Mouse (Mus musculus): ENCODE measurements around the gene Mthfr.

Mthfr gene

DNA sequence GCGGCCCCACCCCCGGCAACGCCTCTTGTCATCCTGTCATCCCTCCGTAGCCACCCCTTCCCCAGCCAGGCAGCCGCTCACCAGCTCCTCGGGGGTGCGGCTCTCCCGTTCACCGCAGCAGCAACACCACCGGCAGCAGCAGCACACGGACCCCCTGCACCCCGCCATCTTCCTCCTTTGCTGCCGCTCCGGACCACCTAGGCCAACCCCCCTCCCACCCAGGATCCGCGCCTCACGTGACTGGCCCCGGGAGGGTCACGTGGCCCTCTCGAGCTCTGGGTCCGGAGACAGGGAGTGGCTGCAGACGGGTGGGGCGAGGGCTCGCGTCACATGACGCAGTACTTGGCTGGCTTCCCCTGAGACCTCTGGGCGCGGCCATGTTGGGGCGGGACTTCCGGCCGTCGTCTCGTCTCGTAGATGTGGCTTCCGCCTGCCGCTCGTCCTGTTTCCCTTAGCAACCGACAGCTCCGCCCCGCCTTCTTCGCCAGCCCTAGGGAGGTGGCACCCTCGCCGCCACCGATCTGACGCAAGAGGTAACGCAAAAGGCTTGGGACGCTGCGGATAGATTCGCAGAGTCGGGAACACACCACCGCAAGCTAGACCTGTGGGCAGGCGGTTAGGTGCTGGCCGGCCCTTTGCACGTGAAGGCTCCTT, at the start of gene Mthfr, which contains the start of gene Clcn6:
Mthfr (plus strand) TSS at position 478 of the 654 bp plus-strand sequence.
Clcn6 (minus strand) TSS at position 222 of the 654 bp plus-strand sequence.
- in situ Hi-C loops (cut with MboI; ENCODE audit: low sequenced_read_pairs): no loop called here

DNA sequence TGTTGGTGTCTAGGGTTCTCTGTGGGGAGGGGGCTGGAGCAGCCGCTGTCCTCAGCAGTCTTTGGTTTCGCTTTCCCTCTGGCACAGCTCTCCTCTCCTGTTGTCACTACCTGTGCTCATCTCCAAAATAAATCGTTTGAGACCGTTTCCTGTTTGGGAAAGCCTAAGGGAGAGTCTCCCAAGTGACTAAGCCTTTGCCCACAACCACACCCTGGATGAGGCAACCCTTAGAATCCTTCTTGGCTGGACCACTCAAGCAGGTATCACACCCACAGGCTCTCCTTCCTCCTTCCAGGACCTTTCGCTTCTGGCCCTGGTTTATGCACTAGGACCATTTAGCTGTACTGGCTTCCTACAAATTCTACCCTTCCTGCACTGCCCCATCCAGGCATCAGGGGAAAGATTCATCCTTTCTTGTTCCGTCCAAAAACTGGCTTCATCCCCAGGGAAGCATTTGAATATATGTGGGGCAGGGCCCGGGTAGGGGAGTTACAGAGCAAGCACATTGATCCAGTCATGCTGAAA, 45.2 kb upstream of the Mthfr start:
- in situ Hi-C loops (cut with MboI; ENCODE audit: low sequenced_read_pairs): no loop called here

DNA sequence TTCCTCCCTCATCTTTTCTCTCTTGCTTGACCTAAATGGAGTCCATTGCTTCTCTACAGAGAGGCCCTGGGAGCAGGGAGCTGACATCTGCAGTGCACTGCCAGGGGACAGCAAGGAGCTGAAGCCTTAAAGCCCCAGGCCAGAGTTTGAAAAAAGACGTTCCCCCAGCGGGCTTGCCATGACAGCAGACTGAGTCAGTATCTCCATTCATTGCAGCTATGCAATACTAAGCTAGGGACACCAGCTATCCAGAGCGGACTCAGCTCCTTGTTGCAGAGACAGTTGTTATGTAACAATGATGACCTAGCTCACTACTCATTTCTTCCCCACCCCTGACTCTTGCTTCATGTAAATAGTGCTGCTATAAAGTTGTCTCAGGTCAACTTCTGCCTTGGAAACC, 43.6 kb upstream of the Mthfr start:
- in situ Hi-C loops (cut with MboI; ENCODE audit: low sequenced_read_pairs): no loop called here

DNA sequence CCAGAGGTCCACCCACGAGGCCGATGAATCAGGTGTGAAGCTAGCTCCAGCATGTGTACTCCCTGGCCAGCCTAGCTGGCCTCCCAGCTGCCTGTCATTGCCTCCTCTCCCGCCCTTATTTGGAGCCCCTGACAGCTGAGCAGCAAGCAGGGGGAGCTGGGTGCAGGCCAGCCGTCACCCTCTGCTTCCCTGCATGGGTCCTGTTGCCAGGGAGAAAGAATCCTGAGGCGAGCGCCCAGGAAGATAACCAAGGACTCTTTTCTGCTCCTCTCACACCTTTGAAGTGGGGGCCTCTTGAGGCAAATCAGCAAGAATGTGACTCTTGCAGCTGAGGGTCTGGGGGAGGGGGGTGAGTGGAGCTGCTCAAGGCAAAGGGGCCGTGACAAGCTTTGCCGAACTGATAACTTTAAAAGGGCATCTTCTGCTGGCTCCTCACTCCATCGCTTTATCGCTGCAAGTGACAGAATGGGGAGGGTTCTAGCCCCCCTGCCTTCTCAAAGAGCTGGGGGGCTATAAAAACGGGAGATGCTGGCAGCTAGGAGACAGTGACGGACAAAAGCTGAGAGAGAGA, 38.6 kb upstream of the Mthfr start, which contains the start of gene Nppa:
Nppa (plus strand) TSS at position 521 of the 571 bp plus-strand sequence.
- in situ Hi-C loops (cut with MboI; ENCODE audit: low sequenced_read_pairs): loop anchor here (5.0 kb wide), 1 partner anchor 38 kb away; no protein-coding TSS in a partner anchor

DNA sequence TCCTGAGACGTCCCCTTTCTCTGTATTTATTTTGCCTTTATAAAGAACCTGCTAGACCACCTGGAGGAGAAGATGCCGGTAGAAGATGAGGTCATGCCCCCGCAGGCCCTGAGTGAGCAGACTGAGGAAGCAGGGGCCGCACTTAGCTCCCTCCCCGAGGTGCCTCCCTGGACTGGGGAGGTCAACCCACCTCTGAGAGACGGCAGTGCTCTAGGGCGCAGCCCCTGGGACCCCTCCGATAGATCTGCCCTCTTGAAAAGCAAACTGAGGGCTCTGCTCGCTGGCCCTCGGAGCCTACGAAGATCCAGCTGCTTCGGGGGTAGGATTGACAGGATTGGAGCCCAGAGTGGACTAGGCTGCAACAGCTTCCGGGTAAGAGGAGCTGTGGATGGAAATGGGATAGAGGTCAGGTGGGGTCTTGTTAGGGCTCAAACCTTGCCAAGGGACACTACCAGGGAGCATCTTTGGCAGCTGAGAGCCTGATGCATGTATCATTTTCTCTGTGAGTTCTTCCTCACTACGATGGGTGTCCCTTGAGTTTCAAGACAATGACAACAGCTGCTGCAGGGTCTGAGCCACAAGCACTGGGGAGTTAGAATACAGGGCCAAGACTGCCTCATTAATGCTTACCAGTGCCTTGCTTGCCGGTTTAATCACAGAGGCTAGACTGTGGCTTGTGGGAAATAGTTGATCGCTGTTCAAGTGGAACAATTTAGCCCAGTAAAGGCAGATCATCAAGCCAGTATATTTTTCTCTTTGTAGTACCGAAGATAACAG, 37.7 kb upstream of the Mthfr start:
- in situ Hi-C loops (cut with MboI; ENCODE audit: low sequenced_read_pairs): loop anchor here (5.0 kb wide), 1 partner anchor 39 kb away; no protein-coding TSS in a partner anchor

DNA sequence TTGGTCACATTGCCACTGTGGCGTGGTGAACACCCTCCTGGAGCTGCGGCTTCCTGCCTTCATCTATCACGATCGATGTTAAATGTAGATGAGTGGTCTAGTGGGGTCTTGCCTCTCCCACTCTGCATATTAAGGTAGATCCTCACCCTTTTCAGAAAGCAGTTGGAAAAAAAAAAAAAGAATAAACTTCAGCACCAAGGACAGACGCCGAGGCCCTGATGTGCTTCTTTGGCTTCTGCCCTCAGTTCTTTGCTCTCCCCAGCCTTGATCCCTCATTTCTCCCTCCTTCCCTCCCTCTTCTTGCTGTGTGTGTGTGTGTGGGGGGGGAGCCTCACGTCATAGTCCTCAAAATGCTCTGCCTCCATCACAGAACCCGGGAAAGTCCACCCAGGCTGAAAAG, 37.0 kb upstream of the Mthfr start:
- in situ Hi-C loops (cut with MboI; ENCODE audit: low sequenced_read_pairs): loop anchor here (5.0 kb wide), 1 partner anchor 40 kb away; no protein-coding TSS in a partner anchor

DNA sequence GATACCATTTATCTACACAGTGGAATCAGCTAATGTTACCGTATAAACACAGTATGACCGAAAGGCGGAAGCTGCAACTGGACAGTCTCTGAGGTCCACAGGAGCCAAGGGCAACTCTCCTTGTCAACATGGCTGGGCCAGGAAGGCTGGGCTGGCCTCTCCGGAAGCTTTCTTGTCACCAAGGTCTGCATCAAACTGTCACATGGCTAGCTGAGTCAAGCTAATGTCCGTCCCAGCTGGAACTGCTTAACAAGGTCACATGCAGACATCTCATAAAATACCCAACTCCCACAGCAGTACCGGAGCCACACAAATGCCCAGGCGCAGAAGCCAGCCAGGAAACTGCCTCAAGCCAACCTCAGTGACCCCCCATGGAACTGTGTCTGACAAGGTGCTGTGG, 34.5 kb upstream of the Mthfr start:
- in situ Hi-C loops (cut with MboI; ENCODE audit: low sequenced_read_pairs): loop anchor here (5.0 kb wide), 1 partner anchor 42 kb away; no protein-coding TSS in a partner anchor

DNA sequence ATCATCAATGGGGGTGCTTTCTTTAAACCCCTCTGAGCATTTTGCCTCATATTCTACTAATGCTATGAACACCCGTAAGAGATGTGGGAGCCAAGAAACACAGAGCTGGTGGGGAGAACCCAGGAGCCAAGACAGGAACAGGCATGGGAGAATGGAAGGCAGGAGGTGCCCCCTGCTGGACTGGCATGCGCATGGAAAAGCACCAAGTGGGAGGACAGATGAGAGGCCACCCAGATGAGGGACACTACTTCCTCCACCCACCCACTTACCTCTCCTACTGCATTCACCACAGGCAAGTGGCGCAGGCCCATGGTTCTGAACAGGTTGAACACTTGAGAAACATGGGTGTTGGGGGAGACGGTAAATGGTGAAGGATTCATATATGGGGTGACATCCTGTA, 30.5 kb upstream of the Mthfr start:
- in situ Hi-C loops (cut with MboI; ENCODE audit: low sequenced_read_pairs): no loop called here

DNA sequence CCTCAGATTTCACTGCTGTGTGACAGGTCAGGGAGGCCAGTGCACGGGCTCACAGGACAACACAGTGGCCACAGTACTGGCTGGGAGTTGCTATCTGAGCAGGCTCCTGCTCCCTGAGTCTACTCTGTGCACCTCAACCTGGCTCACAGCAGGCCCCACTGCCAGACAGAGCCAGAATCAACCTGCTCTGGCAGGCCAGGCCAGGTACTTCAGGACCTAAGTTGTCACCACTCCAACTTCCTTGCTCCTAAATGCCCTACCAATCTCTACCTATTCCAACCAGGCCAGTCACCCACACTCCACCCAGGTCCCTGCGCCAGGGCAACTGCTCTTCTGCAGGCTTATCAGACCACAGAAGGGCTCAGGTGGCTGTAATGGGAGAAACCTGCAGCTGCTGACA, 29.2 kb upstream of the Mthfr start:
- in situ Hi-C loops (cut with MboI; ENCODE audit: low sequenced_read_pairs): no loop called here

DNA sequence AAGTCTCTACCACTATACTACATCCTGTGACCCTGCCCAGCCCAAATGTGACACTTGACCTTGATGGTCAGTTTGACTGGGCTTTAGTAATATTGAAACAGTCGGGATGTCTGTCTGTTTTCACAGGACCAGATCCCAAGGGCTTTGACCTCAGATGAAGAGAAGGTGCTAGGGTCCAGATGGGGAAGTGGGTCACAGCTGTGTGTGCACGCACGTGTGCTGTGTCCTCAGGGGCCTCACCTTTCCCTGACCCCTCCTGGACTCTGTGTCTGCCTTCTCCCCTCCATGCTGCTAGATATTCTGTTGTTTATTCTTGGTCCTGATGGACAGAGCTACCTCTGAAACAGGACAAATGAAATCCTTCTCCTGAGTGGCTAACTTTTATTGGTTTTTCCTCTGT, 27.5 kb upstream of the Mthfr start:
- in situ Hi-C loops (cut with MboI; ENCODE audit: low sequenced_read_pairs): no loop called here

DNA sequence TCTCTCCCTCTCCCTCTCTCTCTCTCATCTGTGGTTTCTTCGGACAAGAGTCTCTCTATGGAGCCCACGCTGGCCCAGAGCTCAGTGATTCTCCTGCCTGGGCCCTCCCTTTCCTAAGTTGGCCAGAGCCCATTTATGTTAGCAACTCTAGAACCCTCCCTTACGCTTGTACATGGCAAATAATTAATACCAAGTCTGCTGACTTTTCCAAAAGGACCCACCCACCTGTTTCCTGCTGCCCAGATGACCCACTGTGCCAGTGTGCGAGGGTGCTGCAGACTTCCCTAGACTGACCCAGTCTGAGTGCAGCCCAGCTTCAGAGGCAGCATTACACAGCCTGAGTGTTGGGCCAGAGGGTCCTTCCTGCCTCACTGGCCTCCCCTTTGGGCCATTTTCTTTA, 26.7 kb upstream of the Mthfr start:
- in situ Hi-C loops (cut with MboI; ENCODE audit: low sequenced_read_pairs): no loop called here

DNA sequence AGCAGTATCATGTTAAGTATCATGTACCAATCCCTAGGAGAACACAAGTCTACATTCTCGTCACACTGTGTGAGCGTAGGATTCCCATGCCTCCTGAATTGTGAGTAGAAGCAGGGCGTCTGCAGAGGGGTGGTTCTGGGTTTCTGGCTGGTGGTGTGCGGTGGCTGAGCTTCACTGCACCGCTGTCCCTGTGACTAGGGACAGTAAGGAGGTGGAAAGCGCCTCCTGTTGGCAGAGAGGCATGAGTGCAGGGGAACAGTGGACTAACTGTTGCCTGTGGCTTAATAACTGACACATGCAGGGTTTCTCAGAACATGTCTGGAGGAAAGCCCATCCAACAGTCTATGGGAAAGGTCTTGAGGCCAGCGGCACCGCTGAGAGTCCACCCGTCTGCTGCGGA, 23.5 kb upstream of the Mthfr start:
- in situ Hi-C loops (cut with MboI; ENCODE audit: low sequenced_read_pairs): no loop called here

DNA sequence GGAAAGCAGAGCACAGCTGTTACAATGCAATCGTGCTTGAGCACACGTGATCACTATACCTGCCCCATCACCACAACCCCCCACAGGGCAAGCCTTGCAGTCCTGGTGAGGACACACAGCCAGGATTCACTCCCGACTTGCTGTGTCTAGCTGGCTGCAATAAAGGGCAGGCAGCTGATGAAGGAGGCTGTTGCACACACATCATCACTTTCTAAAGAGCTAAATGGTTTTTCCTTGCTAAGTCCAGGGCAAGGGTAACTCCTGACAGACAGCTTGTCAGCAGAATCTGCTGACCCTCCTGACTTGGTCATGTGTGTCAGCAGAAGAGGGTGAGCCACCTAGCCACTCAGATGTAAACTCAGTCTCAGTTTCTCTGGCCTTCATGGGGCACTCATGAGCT, 21.9 kb upstream of the Mthfr start:
- in situ Hi-C loops (cut with MboI; ENCODE audit: low sequenced_read_pairs): no loop called here

DNA sequence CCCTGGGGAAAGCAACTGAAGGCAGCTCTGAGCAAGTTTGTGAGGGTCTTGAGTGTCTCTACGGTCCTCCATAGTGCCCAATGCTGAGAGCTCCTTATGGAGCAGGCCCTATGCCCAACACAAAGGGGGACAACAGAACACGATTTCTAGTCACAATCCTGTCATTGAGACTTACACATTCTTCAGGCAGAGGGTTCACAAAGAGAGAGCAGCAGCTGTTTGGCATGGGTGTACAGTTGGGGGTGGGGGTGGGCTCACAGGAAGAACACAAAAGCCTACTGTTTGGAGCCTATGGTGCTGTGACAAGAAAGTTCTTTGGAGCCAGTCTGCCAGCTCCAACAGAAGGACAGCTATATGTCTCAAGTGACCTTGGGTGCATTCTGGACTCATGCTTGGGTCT, 20.5 kb upstream of the Mthfr start:
- in situ Hi-C loops (cut with MboI; ENCODE audit: low sequenced_read_pairs): no loop called here

DNA sequence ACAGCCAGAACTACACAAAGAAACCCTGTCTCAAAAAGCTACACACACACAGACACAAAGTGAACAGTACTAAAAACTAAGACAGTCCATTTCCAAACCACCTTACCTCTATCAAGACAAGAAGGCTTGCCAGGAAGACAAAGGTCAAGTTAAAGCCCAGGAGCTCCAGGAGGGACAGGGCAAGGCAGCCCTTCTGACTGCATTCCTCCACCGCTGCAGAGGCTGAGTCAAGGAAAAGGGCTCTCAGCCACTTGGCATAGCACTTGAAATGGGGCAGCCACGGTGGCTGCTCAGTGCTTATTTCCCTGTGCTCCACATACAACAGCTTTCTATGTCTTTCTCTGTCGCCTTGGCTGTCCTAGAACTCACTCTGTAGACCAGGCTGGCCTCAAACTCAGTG, 14.9 kb upstream of the Mthfr start:
- in situ Hi-C loops (cut with MboI; ENCODE audit: low sequenced_read_pairs): no loop called here

DNA sequence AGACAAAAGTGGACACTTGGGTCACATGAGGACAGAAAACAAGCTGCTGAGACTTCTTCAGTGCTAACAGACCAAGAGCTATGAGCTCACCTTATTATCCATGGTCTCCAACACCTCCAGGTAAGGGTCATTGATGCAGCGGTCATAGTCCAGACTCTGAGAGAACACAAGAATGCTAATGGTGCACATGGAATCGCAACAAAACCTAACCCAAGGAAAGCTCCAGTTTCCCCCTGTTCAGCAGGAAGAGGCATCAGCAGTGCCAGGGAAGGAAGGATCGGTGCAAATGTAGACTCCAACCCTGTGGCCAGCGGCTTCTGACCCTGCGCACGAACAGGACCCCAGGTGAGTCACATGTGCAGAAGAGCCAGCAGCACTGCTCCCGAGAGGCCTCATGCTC, 9.6 kb upstream of the Mthfr start:
- in situ Hi-C loops (cut with MboI; ENCODE audit: low sequenced_read_pairs): no loop called here

DNA sequence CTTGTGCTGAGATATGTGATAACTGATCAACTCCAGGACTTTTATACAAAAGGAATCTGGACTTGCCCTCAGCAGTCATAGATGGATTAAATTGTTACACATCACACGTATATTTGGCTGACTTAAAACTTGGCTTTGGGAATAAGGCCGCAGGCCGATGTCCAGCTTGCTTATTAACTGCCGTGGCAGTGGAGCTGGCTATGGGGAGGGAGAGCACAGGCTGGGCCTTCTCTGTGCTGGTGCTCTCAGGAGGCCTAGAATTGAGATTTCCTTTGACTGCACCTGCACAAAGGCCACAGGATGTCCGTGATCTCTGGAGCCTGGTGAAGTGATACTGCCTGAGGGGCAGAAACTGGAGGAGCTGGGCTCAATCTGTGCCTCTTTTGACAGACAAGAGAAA, 8.4 kb upstream of the Mthfr start:
- in situ Hi-C loops (cut with MboI; ENCODE audit: low sequenced_read_pairs): no loop called here

DNA sequence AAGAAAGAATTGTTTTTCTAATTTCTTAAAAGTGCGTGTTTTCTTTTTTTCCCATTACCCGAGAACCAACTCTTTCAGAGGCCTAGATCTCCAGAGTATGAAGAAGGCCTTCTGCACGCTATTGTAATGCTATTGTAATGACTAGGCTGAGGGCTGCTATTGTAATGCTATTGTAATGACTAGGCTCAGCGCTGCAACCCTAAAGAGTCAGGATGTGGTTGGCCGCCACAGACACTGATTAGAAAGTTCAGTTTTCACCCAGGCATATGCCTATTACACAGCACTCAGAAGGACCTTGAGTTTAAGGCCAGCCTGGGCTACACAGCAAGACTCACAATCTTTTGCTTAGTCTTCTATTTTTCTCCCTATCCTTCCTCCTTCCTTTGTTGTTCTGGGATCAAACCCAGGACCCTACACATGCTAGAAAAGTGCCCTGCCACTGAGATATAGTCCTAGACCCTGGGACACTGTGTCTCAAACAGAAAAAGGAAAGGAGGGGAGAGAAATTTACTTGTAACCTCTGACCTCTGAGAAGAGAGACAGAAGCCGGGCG, 4.9 kb upstream of the Mthfr start:
- in situ Hi-C loops (cut with MboI; ENCODE audit: low sequenced_read_pairs): no loop called here

DNA sequence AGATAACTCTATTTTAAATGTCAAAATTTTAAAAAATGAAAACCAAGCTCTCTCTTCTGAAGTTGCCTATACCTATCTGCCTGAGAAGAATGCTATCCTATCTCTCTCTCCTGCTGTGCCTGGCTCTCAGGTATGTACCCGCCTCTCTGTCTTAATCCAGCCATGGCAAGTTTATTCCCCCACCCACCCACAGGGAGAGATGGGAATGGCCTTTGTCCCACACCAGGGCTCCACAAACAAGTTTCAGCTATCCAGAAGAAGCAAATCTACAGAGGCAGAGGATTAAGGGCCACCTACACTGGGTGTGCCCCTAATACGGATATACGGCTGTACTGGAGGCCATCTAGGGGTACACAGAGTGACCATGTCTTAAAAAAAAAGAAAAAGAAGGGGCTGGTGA, 3.4 kb upstream of the Mthfr start:
- in situ Hi-C loops (cut with MboI; ENCODE audit: low sequenced_read_pairs): no loop called here

DNA sequence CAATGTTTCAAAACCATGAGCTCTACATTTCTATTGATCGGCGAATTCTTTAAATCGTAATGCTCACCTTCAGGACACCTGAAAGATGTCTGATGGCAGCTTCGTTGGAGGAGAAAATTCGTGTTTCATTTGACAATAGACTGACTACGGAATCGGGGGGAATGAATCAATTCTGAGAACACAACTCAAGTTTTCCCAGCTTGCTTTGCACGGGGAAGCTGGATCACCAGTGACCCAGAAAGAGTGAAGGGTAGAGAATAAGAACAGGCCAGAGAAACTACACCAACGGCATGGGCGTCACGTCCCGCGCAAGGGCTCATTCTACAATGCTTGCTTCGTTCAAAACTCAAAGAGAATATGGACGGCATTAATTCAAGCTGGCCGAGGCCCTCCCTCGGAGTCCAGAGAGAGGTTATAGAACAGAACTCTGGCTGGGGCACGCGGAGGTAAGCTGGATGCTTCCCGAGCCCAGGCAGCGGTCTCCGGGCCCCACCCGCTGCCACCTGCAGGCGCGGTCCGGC, 738 bp upstream of the Mthfr start:
- in situ Hi-C loops (cut with MboI; ENCODE audit: low sequenced_read_pairs): no loop called here

All from CH12F3 (cell line).